Mouse (Mus musculus) lung, postnatal 0 days (tissue): ENCODE results near the gene Prss8.

Experiments
- CTCF ChIP-seq: IDR thresholded peaks from 2 replicates; pipeline ENCODE4 v1.5.1; 2016; ENCODE audit warnings: antibody characterized with exemption, mild to moderate bottlenecking
- EP300 ChIP-seq: IDR thresholded peaks from 2 replicates; pipeline ENCODE4 v1.6.1; 2016; ENCODE audit warnings: antibody characterized with exemption, mild to moderate bottlenecking, control low read depth

- TF ChIP-seq EP300 (no peak), CTCF (no peak)
Measured at GRCm38 (mm10) chr7:127901772-127902171, 28.1 kb downstream of the Prss8 start.
